In genomic region chr3:97185098-97185860, GRCm38 (mm10) we compare ENCODE assay signal across 8 mouse cellular contexts. TPM values are rescaled to one million over a fixed set of nuclear protein-coding genes. Genes with fewer than 3 reads are reported as not detected.
DNase-seq lines count a peak whose midpoint lies in the region; ATAC-seq and TF ChIP-seq lines count a peak whose summit lies in the region.

No protein-coding gene starts in this region.

- 25% methylated on average over 10 of the region's 10 CpGs for WGBS in liver, embryonic 12.5 days (ENCODE audit: insufficient replicate concordance)
- WGBS in hindbrain, embryonic 11.5 days, result 45% methylated on average over 10 of the region's 10 CpGs

- H3K9ac ChIP-seq in liver, embryonic 12.5 days, result no peak overlapping the region
- no peak overlapping the region for H3K9ac ChIP-seq in hindbrain, embryonic 11.5 days (ENCODE audit: low read depth, low read length)

- TF ChIP-seq CTCF in bone marrow macrophage, adult 2 months (IDR thresholded peaks at IDR 0.05; ENCODE audit: low read depth, low read length), result peak; percentile 84
- TF ChIP-seq CTCF in embryonic fibroblast, embryonic 13.5 days (IDR thresholded peaks at IDR 0.05; ENCODE audit: borderline replicate concordance, insufficient read depth, low read length), result peak; percentile 92

- no peaks in the 10 kb centered on the region for H3K9me3 ChIP-seq in liver, embryonic 12.5 days (replicated peaks)
- H3K9me3 ChIP-seq in hindbrain, embryonic 11.5 days (ENCODE audit: control insufficient read depth, low read length), result no peaks in the 10 kb centered on the region

- DNase-seq in liver, result peak; percentile 66
- DNase-seq in hindbrain, embryonic 11.5 days (ENCODE audit: low spot score), result peak; percentile 80
- DNase-seq in layer of hippocampus, adult 9-11 months, result peak; percentile 48
- DNase-seq in lung, postnatal 36 days, result peak; percentile 87
- DNase-seq in right cerebral cortex, postnatal 14 days, result peak; percentile 73

- no peaks in the 10 kb centered on the region for H3K4me1 ChIP-seq in liver, embryonic 12.5 days
- no peaks in the 10 kb centered on the region for H3K4me1 ChIP-seq in bone marrow macrophage, adult 2 months (ENCODE audit: control insufficient read depth, insufficient read depth, low read length)
- H3K4me1 ChIP-seq in embryonic fibroblast, embryonic 13.5 days (ENCODE audit: control insufficient read depth, insufficient read depth, low read length), result no peaks in the 10 kb centered on the region
- no peaks in the 10 kb centered on the region for H3K4me1 ChIP-seq in hindbrain, embryonic 11.5 days (replicated peaks; ENCODE audit: control insufficient read depth, insufficient read depth, low read length)

- no peak overlapping the region for H3K27ac ChIP-seq in liver, embryonic 12.5 days
- no peak overlapping the region for H3K27ac ChIP-seq in bone marrow macrophage, adult 2 months (ENCODE audit: insufficient read depth, low read depth, low read length)
- no peak overlapping the region for H3K27ac ChIP-seq in embryonic fibroblast, embryonic 13.5 days (ENCODE audit: insufficient read depth, low read length)
- H3K27ac ChIP-seq in hindbrain, embryonic 11.5 days (ENCODE audit: low read depth, low read length), result no peak overlapping the region

- TF ChIP-seq POLR2A in bone marrow macrophage, adult 2 months (IDR thresholded peaks at IDR 0.05; ENCODE audit: borderline replicate concordance, low read depth, low read length), result no peak
- no peak for TF ChIP-seq POLR2A in embryonic fibroblast, embryonic 13.5 days (IDR thresholded peaks at IDR 0.05; ENCODE audit: low read depth, low read length)

- H3K4me3 ChIP-seq in liver, embryonic 12.5 days, result no peak overlapping the region
- no peak overlapping the region for H3K4me3 ChIP-seq in bone marrow macrophage, adult 2 months (ENCODE audit: insufficient read depth, low read length)
- H3K4me3 ChIP-seq in embryonic fibroblast, embryonic 13.5 days (ENCODE audit: insufficient read depth, low read length), result no peak overlapping the region
- H3K4me3 ChIP-seq in hindbrain, embryonic 11.5 days (ENCODE audit: low read depth, low read length), result no peak overlapping the region

- no peaks in the 10 kb centered on the region for H3K27me3 ChIP-seq in liver, embryonic 12.5 days (replicated peaks)
- H3K27me3 ChIP-seq in hindbrain, embryonic 11.5 days (ENCODE audit: control insufficient read depth, insufficient read depth, low read length), result no peaks in the 10 kb centered on the region

- H3K36me3 ChIP-seq in liver, embryonic 12.5 days, result no peaks in the 10 kb centered on the region
- no peaks in the 10 kb centered on the region for H3K36me3 ChIP-seq in hindbrain, embryonic 11.5 days (ENCODE audit: control insufficient read depth, insufficient read depth, low read length)

- no peak for ATAC-seq in liver, embryonic 12.5 days
- no peak for ATAC-seq in hindbrain, embryonic 11.5 days (ENCODE audit: low FRiP score)

- no peak overlapping the region for H3K4me2 ChIP-seq in liver, embryonic 12.5 days
- H3K4me2 ChIP-seq in hindbrain, embryonic 11.5 days (replicated peaks; ENCODE audit: low read depth, low read length), result no peak overlapping the region

RNA-seq across cellular contexts. Expression of gene Acp6, which starts 26.7 kb away (rescaled TPM):
- polyA plus RNA-seq in liver, embryonic 12.5 days (2016; fragmentation: Nextera tagmentation; extraction: Ambion mirVana), result 22.8 and 24.5 TPM in 2 replicates
- polyA plus RNA-seq in bone marrow macrophage, adult 2 months (2012; ENCODE audit: insufficient read depth, insufficient read length, missing spikeins), result 33.4 and 36.1 TPM in 2 replicates
- polyA plus RNA-seq in embryonic fibroblast, embryonic 13.5 days (2011; ENCODE audit: insufficient read length, low read depth, missing spikeins), result 15.7 and 20.4 TPM in 2 replicates
- polyA plus RNA-seq in hindbrain, embryonic 11.5 days (2014; fragmentation: Nextera tagmentation; extraction: Ambion mirVana), result 18.1 and 21.1 TPM in 2 replicates
